Mouse (Mus musculus): ENCODE data around the gene 2200002D01Rik. TPM values are rescaled to one million over a fixed set of nuclear protein-coding genes. Genes with fewer than 3 reads are reported as not detected.

Gene 2200002D01Rik
- total RNA-seq, 4 experiments from 2014 or later: 0.44 to 0.85 (median 0.79) TPM; not detected in 1

DNA sequence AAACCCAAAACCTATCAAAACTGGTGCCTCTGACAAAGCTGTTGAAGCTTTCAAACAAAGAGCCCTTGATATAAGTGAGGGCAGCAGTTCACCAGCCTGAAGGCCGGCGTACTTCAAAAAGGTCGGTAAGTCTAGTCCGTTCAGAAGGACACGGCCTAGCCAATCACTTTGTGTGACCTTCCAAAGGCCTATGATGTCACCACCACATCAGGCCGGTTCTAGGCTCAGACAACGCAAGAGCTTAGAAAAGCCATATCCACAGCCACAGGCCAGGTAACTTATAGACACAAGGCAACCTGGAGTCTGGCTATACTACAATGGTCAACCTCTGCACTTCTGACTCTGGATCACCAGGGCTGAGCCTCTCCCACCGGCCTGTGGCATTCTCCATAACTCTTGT, 31.7 kb upstream of the 2200002D01Rik start:
- DNase-seq (ENCODE audit: low spot score in 2 of 2): no peak

GRCm38 (mm10) chr7:29279261-29279660, 31.0 kb upstream of the 2200002D01Rik start:
- no peak for DNase-seq (ENCODE audit: low spot score in 2 of 2)

DNA sequence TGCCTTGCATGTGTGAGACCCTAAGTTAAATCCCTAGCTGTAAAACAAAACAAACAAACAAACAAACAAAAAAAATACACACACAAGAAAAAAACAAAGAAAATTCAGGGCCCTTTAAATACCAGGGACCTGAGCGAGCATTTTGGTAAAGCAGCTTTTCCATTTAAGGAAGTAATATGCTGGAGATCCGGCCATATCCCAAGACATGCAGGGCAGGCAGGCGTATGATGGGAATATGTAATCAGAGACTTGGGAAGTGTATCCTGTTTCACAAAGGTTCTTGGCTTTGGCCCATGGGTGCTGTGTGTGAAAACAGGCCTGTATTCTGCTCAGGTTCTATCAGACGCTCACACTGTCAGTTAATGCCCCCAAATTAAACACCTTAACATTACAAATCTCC, 29.2 kb upstream of the 2200002D01Rik start:
- DNase-seq (ENCODE audit: low spot score in 2 of 2): no peak

DNA sequence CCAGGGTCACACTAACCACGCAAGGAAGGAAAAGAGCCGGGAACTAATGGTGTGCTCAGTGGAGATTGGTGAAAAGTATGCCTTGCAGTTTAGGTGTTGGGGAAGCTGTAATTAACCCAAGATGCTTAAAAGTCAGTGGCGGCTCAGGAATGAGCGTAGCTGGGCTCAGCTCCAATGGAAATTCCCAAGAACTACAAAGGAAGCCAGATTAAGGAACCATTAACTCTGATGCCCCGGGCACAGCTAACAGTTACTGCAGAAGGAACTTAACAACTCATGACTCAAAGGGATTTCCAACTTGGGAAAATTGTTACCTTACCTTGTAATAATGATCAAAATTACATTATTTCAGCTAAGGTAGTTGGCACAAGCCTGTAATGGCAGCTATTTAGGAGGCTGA, 28.4 kb upstream of the 2200002D01Rik start:
- DNase-seq (ENCODE audit: low spot score in 2 of 2): no peak

GRCm38 (mm10) chr7:29271687-29272465, 23.6 kb upstream of the 2200002D01Rik start:
- no peak for DNase-seq (ENCODE audit: low spot score in 2 of 2)

DNA sequence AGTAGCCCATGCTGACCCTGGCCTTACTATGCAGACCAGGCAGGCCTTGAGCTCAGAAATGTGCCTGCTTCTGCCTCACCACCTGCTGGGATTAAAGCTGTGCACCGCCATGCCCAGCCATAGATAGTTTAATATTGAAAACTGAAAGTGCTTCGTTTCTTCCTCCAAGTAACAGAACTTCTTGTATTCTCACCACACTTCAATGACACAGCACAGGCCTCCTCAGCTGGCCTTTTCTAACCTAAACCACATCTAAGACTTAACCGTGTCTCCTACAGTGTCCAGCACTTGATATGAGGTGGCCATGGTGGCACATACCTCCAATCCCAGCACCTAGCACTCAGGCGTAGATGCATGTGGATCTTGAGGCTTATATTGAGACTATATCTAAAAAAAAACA, 22.2 kb upstream of the 2200002D01Rik start:
- DNase-seq (ENCODE audit: low spot score in 2 of 2): no peak

- DNase-seq (ENCODE audit: low spot score in 2 of 2): no peak
These were observed 18.7 kb upstream of the 2200002D01Rik start for GRCm38 (mm10) chr7:29266931-29267330.

- no peak for DNase-seq (ENCODE audit: low spot score in 2 of 2)
These were observed 17.4 kb upstream of the 2200002D01Rik start for GRCm38 (mm10) chr7:29265636-29266035.

GRCm38 (mm10) chr7:29263831-29264230, 15.6 kb upstream of the 2200002D01Rik start:
- no peak for DNase-seq (ENCODE audit: low spot score in 2 of 2)

DNA sequence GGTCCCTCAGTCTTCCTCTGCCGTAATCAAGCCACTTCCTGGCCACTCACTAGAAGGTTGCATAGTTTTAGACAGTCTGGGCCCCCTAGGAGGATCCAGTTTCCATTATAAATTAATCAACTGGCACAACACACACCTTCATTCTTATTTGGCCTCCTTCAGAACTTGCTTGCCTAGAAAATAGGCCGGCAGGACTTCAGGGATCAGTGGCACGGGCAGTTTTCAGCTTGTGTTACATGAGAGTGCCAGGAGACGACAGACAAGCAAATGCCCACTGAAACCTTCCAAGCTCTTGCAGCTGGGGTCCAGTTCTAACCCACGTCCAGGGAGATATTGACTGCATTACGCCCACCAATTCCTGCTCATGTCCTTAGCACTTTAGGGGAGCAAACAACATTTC, 13.9 kb upstream of the 2200002D01Rik start:
- DNase-seq (ENCODE audit: low spot score in 2 of 2): no peak

DNA sequence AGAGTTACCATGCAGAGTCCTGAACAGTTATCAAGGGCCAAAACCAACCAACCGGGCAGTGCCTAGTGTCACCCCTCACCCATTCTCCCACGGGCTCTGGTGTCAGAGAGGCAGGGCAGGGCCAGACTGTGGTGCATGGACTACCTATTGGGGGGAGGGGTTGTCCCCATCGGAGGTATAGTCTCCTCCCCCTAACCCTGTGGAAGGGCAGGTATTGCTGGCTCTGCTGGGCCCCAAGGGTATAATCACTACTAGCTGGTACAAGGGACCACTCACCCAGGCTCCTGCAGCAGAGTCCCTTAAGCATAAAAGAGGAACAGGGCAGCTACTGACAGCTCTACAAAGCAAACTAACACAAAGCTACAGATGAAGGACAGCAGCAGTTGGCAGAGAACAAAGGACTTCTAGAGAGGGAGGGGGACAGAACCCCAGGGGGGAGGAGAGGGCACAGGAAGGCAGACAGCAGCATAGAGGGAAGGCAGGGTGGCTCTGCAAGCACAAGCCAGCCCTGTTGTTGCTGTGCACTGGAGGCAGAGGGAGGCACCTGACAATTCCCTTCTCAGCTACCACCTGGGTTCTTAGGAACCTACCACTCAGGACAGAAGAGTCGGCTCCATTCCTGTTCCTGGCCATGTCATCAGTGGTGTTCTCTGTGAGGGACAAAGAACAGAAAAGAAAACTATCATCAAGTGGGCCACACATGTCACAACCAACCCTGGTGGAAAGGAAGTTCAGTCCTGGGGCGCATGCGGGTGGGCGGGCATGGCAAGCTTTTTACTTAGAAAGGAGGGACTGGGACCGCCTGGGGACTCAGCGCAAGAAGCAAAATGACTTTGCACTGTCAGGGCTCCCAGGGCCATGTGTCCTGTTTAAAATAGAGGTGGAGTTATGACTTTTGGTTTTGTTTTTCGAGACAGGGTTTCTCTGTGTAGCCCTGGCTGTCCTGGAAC, 11.8 kb upstream of the 2200002D01Rik start:
- no peak for DNase-seq (ENCODE audit: low spot score in 2 of 2)

- DNase-seq (ENCODE audit: low spot score in 2 of 2): no peak
These were observed 9.1 kb upstream of the 2200002D01Rik start for GRCm38 (mm10) chr7:29257368-29257767.

GRCm38 (mm10) chr7:29255875-29256274, 7.6 kb upstream of the 2200002D01Rik start:
- no peak for DNase-seq (ENCODE audit: low spot score in 2 of 2)

DNA sequence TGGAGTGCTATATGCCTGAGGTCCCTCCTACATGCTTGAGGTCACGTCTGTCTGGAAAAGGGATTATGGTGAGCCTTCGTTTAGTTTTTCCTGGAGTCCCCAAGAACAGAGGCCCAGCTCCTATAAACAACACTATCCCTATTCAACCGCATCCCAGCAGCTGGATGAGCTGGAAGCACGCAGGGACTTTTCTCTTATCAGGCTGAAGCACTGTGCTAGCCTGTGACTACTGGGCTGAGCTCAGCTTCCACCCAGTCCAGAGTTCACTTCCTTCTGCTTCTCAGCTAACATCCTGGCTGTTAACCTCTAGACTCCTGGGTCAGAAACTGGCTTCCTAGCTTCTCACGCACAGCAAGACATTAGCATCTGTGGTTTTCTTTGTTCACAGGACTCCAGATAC, 5.6 kb upstream of the 2200002D01Rik start:
- no peak for DNase-seq (ENCODE audit: low spot score in 2 of 2)

GRCm38 (mm10) chr7:29251166-29251565, 2.9 kb upstream of the 2200002D01Rik start:
- DNase-seq (ENCODE audit: low spot score in 2 of 2): no peak

GRCm38 (mm10) chr7:29247706-29248105, 560 bp downstream of the 2200002D01Rik start:
- no peak for DNase-seq (ENCODE audit: low spot score in 2 of 2)

- peak; percentile 57 to 68 for DNase-seq (ENCODE audit: low spot score in 2 of 2)
These were observed 959 bp downstream of the 2200002D01Rik start for GRCm38 (mm10) chr7:29247314-29247700.

GRCm38 (mm10) chr7:29246619-29247313, 1.5 kb downstream of the 2200002D01Rik start:
- DNase-seq (ENCODE audit: low spot score in 2 of 2): no peak

GRCm38 (mm10) chr7:29246015-29246414, 2.3 kb downstream of the 2200002D01Rik start:
- no peak for DNase-seq (ENCODE audit: low spot score in 2 of 2)

- no peak for DNase-seq (ENCODE audit: low spot score in 2 of 2)
These were observed 3.4 kb downstream of the 2200002D01Rik start for GRCm38 (mm10) chr7:29244732-29245416.

All from gastrocnemius, adult 8-10 months (tissue).